Mouse (Mus musculus) heart, embryonic 15.5 days (tissue): ENCODE data around the gene Mfsd14b. TPM values are rescaled to one million over a fixed set of nuclear protein-coding genes. Genes with fewer than 3 reads are reported as not detected.

Experiments
- ATAC-seq: fragments of 200-750 bp; cut with Nextera tagmentation; replicated peaks from 2 replicates; pipeline ENCODE4 v1.8.0; 2017; ENCODE audit warnings: low read depth, moderate TSS enrichment; ENCODE audit not compliant: insufficient number of reproducible peaks, insufficient read depth, low FRiP score
- H3K27ac ChIP-seq: fragments of 300-500 bp; sonication (generic); 2 replicates; pipeline ENCODE4 v1.5.1; 2015; ENCODE audit warnings: mild to moderate bottlenecking, inconsistent platforms
- H3K27me3 ChIP-seq: fragments of 300-500 bp; sonication (generic); 2 replicates; pipeline ENCODE4 v1.6.1; 2015; ENCODE audit warnings: inconsistent platforms
- H3K36me3 ChIP-seq: fragments of 300-500 bp; sonication (generic); 2 replicates; pipeline ENCODE4 v1.6.1; 2015; ENCODE audit warnings: mild to moderate bottlenecking, inconsistent platforms
- H3K4me1 ChIP-seq: fragments of 300-500 bp; sonication (generic); replicated peaks from 2 replicates; pipeline ENCODE4 v1.6.1; 2015; ENCODE audit warnings: inconsistent platforms
- H3K4me2 ChIP-seq: fragments of 300-500 bp; sonication (generic); 2 replicates; pipeline ENCODE4 v1.6.1; 2015; ENCODE audit warnings: inconsistent platforms, mild to moderate bottlenecking, moderate library complexity
- H3K4me3 ChIP-seq: fragments of 300-500 bp; sonication (generic); 2 replicates; pipeline ENCODE4 v1.5.1; 2015; ENCODE audit warnings: mild to moderate bottlenecking, inconsistent platforms
- H3K9ac ChIP-seq: fragments of 300-500 bp; sonication (generic); 2 replicates; pipeline ENCODE4 v1.6.1; 2015; ENCODE audit warnings: mild to moderate bottlenecking, inconsistent platforms
- H3K9me3 ChIP-seq: fragments of 300-500 bp; sonication (generic); replicated peaks from 2 replicates; pipeline ENCODE4 v1.6.1; 2016; ENCODE audit warnings: inconsistent platforms
- WGBS: fragments of 180-500 bp; shearing (Covaris S2); methylation state at CpG from one replicate; pipeline ENCODE4 v1.1.7; 2015; ENCODE audit warnings: mixed read lengths; 5-methylcytosine and 5-hydroxymethylcytosine counted together
- polyA plus RNA-seq: library from polyadenylated mRNA; unstranded; fragments of >200 nt; fragmentation: Nextera tagmentation; extraction: Ambion mirVana; gene quantifications from 2 replicates; pipeline ENCODE4 v1.2.1, GENCODE M21; 2015

The Mfsd14b gene
- 36.5 and 38.4 TPM in 2 replicates for polyA plus RNA-seq

- peak within 1 kb of the TSS; percentile 65 for H3K4me3 ChIP-seq
- H3K4me1 ChIP-seq = 0 out of 2 replicates have a peak, but pooled peaks cover 10% of the 10 kb centered on the region
- under 1% methylated on average over 60 of the region's 60 CpGs for WGBS
- peak within 1 kb of the TSS; percentile 73 for H3K4me2 ChIP-seq
- no peaks in the 10 kb centered on the region for H3K27me3 ChIP-seq
- H3K9me3 ChIP-seq = no peaks in the 10 kb centered on the region
- H3K36me3 ChIP-seq = no peaks in the 10 kb centered on the region
- peak; percentile 97 for ATAC-seq
- peak within 1 kb of the TSS; percentile 74 for H3K9ac ChIP-seq
- H3K27ac ChIP-seq = peak within 1 kb of the TSS; percentile 86
Observed at GRCm38 (mm10) chr13:65112459-65113110, at the start of gene Mfsd14b. Gene Mfsd14b, minus strand, starts transcription at chr13:65112975.

- H3K36me3 ChIP-seq = no peaks in the 10 kb centered on the region
- no peak within 1 kb of the TSS for H3K4me3 ChIP-seq
- H3K9me3 ChIP-seq = no peaks in the 10 kb centered on the region
- H3K27ac ChIP-seq = no peak within 1 kb of the TSS
- H3K4me1 ChIP-seq = no peaks in the 10 kb centered on the region
- H3K4me2 ChIP-seq = no peak within 1 kb of the TSS
- ATAC-seq = no peak
- WGBS = 61% methylated on average over 1 of the region's 1 CpGs
- H3K9ac ChIP-seq = no peak within 1 kb of the TSS
- no peaks in the 10 kb centered on the region for H3K27me3 ChIP-seq
Observed at GRCm38 (mm10) chr13:65149940-65150339, 37.2 kb upstream of the Mfsd14b start, which contains the start of gene Olfr466. Gene Olfr466, plus strand, starts transcription at chr13:65150240.

- no peak within 1 kb of the TSS for H3K27ac ChIP-seq
- no peaks in the 10 kb centered on the region for H3K4me1 ChIP-seq
- H3K9me3 ChIP-seq = no peaks in the 10 kb centered on the region; the same call in 1 of the 2 replicates
- no peaks in the 10 kb centered on the region for H3K27me3 ChIP-seq
- 74% methylated on average over 4 of the region's 4 CpGs for WGBS
- no peak within 1 kb of the TSS for H3K4me3 ChIP-seq
- H3K9ac ChIP-seq = no peak within 1 kb of the TSS
- ATAC-seq = no peak
- no peak within 1 kb of the TSS for H3K4me2 ChIP-seq
- H3K36me3 ChIP-seq = no peaks in the 10 kb centered on the region
Observed at GRCm38 (mm10) chr13:65137789-65138188, 25.0 kb upstream of the Mfsd14b start, which contains the start of gene Olfr465-ps1. Gene Olfr465-ps1, plus strand, starts transcription at chr13:65138089.

GRCm38 (mm10) chr13:65127063-65127847 lies 14.5 kb upstream of the Mfsd14b start:
- no peak overlapping the region for H3K9ac ChIP-seq
- H3K27ac ChIP-seq = no peak overlapping the region
- no peak overlapping the region for H3K4me3 ChIP-seq
- H3K36me3 ChIP-seq = no peaks in the 10 kb centered on the region
- H3K9me3 ChIP-seq = no peaks in the 10 kb centered on the region
- WGBS = 52% methylated on average over 3 of the region's 3 CpGs
- ATAC-seq = no peak
- H3K4me1 ChIP-seq = no peaks in the 10 kb centered on the region
- no peak overlapping the region for H3K4me2 ChIP-seq
- H3K27me3 ChIP-seq = no peaks in the 10 kb centered on the region

GRCm38 (mm10) chr13:65122111-65122510 lies 9.3 kb upstream of the Mfsd14b start:
- WGBS = 68% methylated on average over 1 of the region's 1 CpGs
- no peak overlapping the region for H3K9ac ChIP-seq

GRCm38 (mm10) chr13:65120984-65121383 lies 8.2 kb upstream of the Mfsd14b start:
- Histone ChIP-seq H3K9ac (no peak overlapping the region), H3K27me3 (no peaks in the 10 kb centered on the region), H3K4me1 (no peaks in the 10 kb centered on the region), H3K27ac (no peak overlapping the region), H3K4me2 (no peak overlapping the region), H3K4me3 (no peak overlapping the region), H3K9me3 (no peaks in the 10 kb centered on the region), H3K36me3 (no peaks in the 10 kb centered on the region)
- no peak for ATAC-seq
- 56% methylated on average over 3 of the region's 3 CpGs for WGBS

More at GRCm38 (mm10) chr13:65122111-65122510, 9.3 kb upstream of the Mfsd14b start:
- Histone ChIP-seq H3K36me3 (no peaks in the 10 kb centered on the region), H3K4me3 (no peak overlapping the region), H3K27me3 (no peaks in the 10 kb centered on the region), H3K27ac (no peak overlapping the region), H3K9me3 (no peaks in the 10 kb centered on the region), H3K4me2 (no peak overlapping the region), H3K4me1 (no peaks in the 10 kb centered on the region)
- ATAC-seq = no peak

- H3K27me3 ChIP-seq = no peaks in the 10 kb centered on the region
- H3K36me3 ChIP-seq = no peaks in the 10 kb centered on the region
- H3K27ac ChIP-seq = peak overlapping the region; percentile 86
- H3K4me1 ChIP-seq = 0 out of 2 replicates have a peak, but pooled peaks cover 10% of the 10 kb centered on the region
- peak overlapping the region; percentile 73 for H3K4me2 ChIP-seq
- 69% methylated on average over 3 of the region's 3 CpGs for WGBS
- H3K9ac ChIP-seq = peak overlapping the region; percentile 74
- ATAC-seq = no peak
- H3K9me3 ChIP-seq = no peaks in the 10 kb centered on the region
- peak overlapping the region; percentile 65 for H3K4me3 ChIP-seq
Observed at GRCm38 (mm10) chr13:65113239-65113638, 464 bp upstream of the Mfsd14b start.

- no peaks in the 10 kb centered on the region for H3K9me3 ChIP-seq
- peak overlapping the region; percentile 86 for H3K27ac ChIP-seq
- no peaks in the 10 kb centered on the region for H3K27me3 ChIP-seq
- 0 out of 2 replicates have a peak, but pooled peaks cover 10% of the 10 kb centered on the region for H3K4me1 ChIP-seq
- WGBS = 1% methylated on average over 5 of the region's 5 CpGs
- H3K4me2 ChIP-seq = peak overlapping the region; percentile 73
- H3K4me3 ChIP-seq = peak overlapping the region; percentile 65
- no peaks in the 10 kb centered on the region for H3K36me3 ChIP-seq
- ATAC-seq = no peak
- peak overlapping the region; percentile 74 for H3K9ac ChIP-seq
Observed at GRCm38 (mm10) chr13:65111961-65112360, 814 bp downstream of the Mfsd14b start.

- H3K27ac ChIP-seq = no peak overlapping the region
- WGBS = 89% methylated on average over 3 of the region's 3 CpGs
Observed at GRCm38 (mm10) chr13:65101232-65101631, 11.5 kb downstream of the Mfsd14b start.

GRCm38 (mm10) chr13:65100678-65101077 lies 12.1 kb downstream of the Mfsd14b start:
- Histone ChIP-seq H3K4me1 (no peaks in the 10 kb centered on the region), H3K27me3 (no peaks in the 10 kb centered on the region), H3K27ac (no peak overlapping the region), H3K9ac (no peak overlapping the region), H3K4me3 (no peak overlapping the region), H3K36me3 (no peaks in the 10 kb centered on the region), H3K4me2 (no peak overlapping the region), H3K9me3 (no peaks in the 10 kb centered on the region; the same call in 1 of the 2 replicates)
- no peak for ATAC-seq
- WGBS = 92% methylated on average over 9 of the region's 9 CpGs

More at GRCm38 (mm10) chr13:65101232-65101631, 11.5 kb downstream of the Mfsd14b start:
- H3K9ac ChIP-seq = no peak overlapping the region
- no peaks in the 10 kb centered on the region for H3K36me3 ChIP-seq
- no peak overlapping the region for H3K4me2 ChIP-seq
- no peaks in the 10 kb centered on the region for H3K4me1 ChIP-seq
- ATAC-seq = no peak
- no peak overlapping the region for H3K4me3 ChIP-seq
- H3K27me3 ChIP-seq = no peaks in the 10 kb centered on the region
- H3K9me3 ChIP-seq = no peaks in the 10 kb centered on the region; the same call in 1 of the 2 replicates

- no peaks in the 10 kb centered on the region for H3K4me1 ChIP-seq
- H3K4me2 ChIP-seq = no peak overlapping the region
- H3K9ac ChIP-seq = no peak overlapping the region
- H3K27ac ChIP-seq = no peak overlapping the region
- no peak overlapping the region for H3K4me3 ChIP-seq
- no peak for ATAC-seq
- no peaks in the 10 kb centered on the region for H3K27me3 ChIP-seq
- H3K36me3 ChIP-seq = peaks cover 5% of the 10 kb centered on the region; the same call in 1 of the 2 replicates
- H3K9me3 ChIP-seq = no peaks in the 10 kb centered on the region
Observed at GRCm38 (mm10) chr13:65097018-65097417, 15.8 kb downstream of the Mfsd14b start.
